Mouse (Mus musculus) embryonic stem cell, embryonic (primary cell): ENCODE measurements around the gene Zyg11a.

Experiments
- CTCF ChIA-PET, 4 experiments: fragments of 300-600 bp in 2 of 4; fragments of 350-600 bp in 2 of 4; sonication (Branson Sonifier 250); formaldehyde crosslinking; loops; one replicate each; lab custom pipeline; 2022; ENCODE audit warnings: inconsistent platforms in 2 of 4; lab: Charles Lee
- POLR2A ChIA-PET, 4 experiments: fragments of 300-600 bp in 2 of 4; fragments of 350-600 bp in 2 of 4; sonication (Branson Sonifier 250); formaldehyde crosslinking; loops; one replicate each; lab custom pipeline; 2022; ENCODE audit warnings: antibody characterized with exemption in 4 of 4, inconsistent platforms in 1 of 4; lab: Charles Lee

The Zyg11a gene

DNA sequence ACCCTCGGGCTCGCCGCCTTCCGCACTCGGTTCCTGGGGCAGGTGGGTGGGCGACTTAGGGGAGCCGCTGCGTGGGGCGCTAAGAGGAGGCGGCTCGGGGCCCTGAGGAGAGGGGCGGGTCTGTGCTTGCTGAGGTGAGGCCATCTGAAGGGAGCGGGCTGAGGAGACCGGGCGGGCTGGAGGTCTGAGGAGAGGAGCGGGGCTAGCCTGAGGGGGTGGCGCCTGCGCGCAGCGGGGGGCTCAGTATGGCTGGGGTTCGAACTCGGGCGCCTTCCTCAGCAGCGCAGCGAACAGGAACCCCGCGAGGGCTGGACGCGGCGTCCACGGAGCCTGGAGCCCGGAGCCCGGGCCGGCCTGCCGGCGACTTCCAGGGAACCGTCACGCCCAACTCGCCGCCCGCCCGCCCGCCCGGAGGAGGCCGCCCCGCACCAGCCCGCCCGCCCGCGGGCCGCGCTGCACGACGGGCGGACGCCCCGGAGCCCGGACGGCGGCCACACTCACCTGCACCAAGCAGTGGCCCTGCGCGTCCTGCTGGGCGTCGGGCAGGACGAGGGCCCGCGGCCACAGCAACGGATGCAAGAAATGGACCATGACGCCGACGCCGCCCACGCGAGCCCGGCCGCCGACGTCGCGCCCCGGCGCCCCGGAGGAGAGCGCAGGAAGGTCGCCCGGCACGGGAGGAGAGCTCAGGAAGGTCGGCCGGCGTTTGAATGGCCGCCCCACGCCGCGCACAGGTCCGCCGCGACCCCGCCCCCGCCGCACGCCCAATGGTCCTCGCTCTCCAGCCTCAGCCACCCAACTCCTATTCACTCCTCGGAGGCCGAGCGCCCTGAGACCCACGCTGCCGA lies at the start of gene Zyg11a:
TSS of gene Zyg11a (minus strand) at position 717 of the 848 bp plus-strand sequence.
- CTCF ChIA-PET = no interaction called here

DNA sequence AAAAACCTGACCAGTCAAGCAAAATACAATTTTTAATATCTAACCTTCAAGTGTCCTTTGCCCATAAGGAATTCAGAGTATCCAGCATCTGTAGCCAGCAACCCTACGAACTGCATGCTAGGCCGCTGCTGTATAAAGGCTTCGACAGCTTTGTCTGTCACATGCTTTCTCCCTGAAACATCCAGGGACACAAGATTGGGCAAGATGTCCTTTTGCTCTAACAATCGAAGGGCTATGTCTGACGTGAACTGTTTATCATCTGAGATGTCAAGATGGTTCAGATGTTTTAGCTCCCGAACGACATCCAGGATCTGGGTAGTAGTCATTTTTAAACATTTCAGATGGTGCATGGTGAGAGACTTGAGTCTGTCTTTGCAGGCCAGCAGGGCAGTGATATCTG lies 47.9 kb upstream of the Zyg11a start:
- ChIA-PET CTCF (no interaction called here), POLR2A (interaction anchor here in 3 of 4 experiments (0.5 to 1.6 kb wide), 7 partner anchors 11 to 422 kb away, joined by 3 to 5 read pairs (median 4); partner anchors contain the start of gene Coa7 (in 1 of the 3))

More for the DNA sequence above, at the start of gene Zyg11a:
- POLR2A ChIA-PET = interaction anchor here in 3 of 4 experiments (0.6 to 3.5 kb wide), 26 partner anchors 8 to 402 kb away, joined by 3 to 21 read pairs (median 4); partner anchors contain the start of genes Coa7 (in 2 of the 3), Zyg11b (in 2 of the 3), 0610037L13Rik (in 1 of the 3) and Cc2d1b (in 1 of the 3)

DNA sequence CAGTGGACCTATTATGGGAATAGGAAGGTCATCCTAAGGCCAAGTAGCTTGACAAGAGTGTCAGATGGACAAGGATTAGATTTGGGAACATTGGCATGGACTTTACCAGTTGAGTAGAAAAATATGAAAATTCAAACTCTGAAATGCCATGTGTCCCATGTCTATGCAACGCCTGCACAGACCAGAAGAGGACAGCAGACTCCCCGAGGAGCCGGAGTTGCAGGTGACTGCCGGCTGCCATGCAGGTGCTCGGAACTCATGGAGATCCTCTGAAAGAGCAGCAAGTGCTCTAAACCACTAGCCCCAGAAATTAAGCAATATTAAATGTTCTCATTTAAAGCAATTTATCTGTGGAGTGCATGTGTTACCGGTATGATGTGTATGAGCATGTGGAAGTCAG lies 35.5 kb upstream of the Zyg11a start:
- POLR2A ChIA-PET = no interaction called here

GRCm38 (mm10) chr4:108250501-108250900 lies 32.7 kb upstream of the Zyg11a start:
- POLR2A ChIA-PET = no interaction called here
- CTCF ChIA-PET = interaction anchor here in 1 of 4 experiments (0.6 kb wide), 1 partner anchor 32 kb away, joined by 3 read pairs; no protein-coding TSS in a partner anchor

More for the DNA sequence above, 35.5 kb upstream of the Zyg11a start:
- CTCF ChIA-PET = interaction anchor here in 1 of 4 experiments (1.5 kb wide), 1 partner anchor 70 kb away, joined by 3 read pairs; no protein-coding TSS in a partner anchor

DNA sequence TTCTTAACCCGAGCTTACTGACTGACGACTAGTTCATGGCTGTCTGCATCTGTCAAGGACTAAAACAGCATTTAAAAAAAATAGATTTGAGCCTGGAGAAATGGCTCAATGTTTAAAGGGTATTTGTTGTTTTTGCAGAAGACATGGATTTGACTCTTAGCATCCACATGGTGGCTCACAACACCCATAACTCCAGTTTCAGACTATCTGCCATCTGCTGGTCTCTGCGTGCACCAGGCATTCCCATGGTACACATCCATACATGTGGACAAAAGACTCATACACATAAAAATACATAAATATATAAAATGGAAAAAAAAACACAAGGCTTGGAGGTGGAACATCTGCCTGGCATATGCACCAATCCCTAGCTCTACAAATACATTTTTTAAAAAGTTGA lies 31.5 kb upstream of the Zyg11a start:
- CTCF ChIA-PET = no interaction called here

DNA sequence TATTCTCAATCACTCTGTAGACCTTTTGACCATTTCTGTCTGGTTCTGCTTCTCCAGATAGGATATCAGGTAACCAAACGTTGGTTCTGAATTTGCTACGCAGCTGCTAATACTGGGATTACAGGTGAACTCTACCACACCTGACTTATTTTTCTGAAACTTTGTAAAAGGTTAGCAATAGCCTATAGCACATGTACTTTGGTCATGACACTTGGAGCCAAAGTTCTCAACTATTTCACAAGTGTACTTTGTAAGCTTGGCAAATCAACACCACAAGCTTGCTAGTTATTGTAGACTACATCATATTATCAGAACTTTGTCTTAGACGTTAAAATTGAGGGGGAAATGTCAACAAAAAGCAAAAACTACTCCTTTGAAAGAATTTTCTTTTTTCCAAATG lies 15.8 kb upstream of the Zyg11a start:
- CTCF ChIA-PET = interaction anchor here in 1 of 4 experiments (0.6 kb wide), 1 partner anchor 22 kb away, joined by 4 read pairs; no protein-coding TSS in a partner anchor
- POLR2A ChIA-PET = interaction anchor here in 3 of 4 experiments (0.6 to 2.1 kb wide), 12 partner anchors 8 to 220 kb away, joined by 3 to 8 read pairs (median 3); no protein-coding TSS in a partner anchor

More for the DNA sequence above, 31.5 kb upstream of the Zyg11a start:
- POLR2A ChIA-PET = interaction anchor here in 1 of 4 experiments (1.3 to 1.4 kb wide), 3 partner anchors 15 to 370 kb away, joined by 3 to 4 read pairs (median 3); partner anchors contain the start of gene Cc2d1b

- POLR2A ChIA-PET = interaction anchor here in 3 of 4 experiments (0.6 to 1.7 kb wide), 8 partner anchors 8 to 99 kb away, joined by 3 to 4 read pairs (median 3); no protein-coding TSS in a partner anchor
Observed at GRCm38 (mm10) chr4:108225341-108225872, 7.6 kb upstream of the Zyg11a start.

DNA sequence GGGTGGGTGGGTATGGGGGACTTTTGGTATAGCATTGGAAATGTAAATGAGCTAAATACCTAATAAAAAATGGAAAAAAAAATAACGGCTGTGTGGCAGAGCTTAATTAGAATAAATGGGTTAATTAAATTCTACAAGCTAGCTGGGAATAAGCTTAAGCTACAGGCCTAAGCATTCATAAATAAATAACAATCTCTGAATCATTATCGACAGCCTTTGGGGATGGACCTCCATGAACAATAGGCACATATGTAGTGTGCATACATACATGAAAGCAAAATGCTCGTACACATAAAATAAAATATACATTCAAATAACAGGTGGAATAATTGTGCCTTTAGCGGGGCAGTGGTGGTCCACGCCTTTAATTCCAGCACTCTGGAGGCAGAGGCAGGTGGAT lies 4.7 kb upstream of the Zyg11a start:
- POLR2A ChIA-PET = interaction anchor here in 2 of 4 experiments (0.7 to 1.7 kb wide), 4 partner anchors 16 to 933 kb away, joined by 3 to 4 read pairs (median 3); partner anchors contain the start of gene Coa7 (in 1 of the 2)
- CTCF ChIA-PET = no interaction called here

More at GRCm38 (mm10) chr4:108225341-108225872, 7.6 kb upstream of the Zyg11a start:
- CTCF ChIA-PET = no interaction called here

GRCm38 (mm10) chr4:108219019-108219418 lies 1.2 kb upstream of the Zyg11a start:
- POLR2A ChIA-PET = interaction anchor here in 3 of 4 experiments (0.6 to 2.6 kb wide), 50 partner anchors 10 to 1279 kb away, joined by 3 to 15 read pairs (median 5); partner anchors contain the start of genes Coa7 (in 2 of the 3), Echdc2 (in 2 of the 3), Gpx7 (in 2 of the 3) and Orc1 (in 2 of the 3)
- CTCF ChIA-PET = interaction anchor here in 3 of 4 experiments (0.6 to 0.8 kb wide), 4 partner anchors 31 to 113 kb away, joined by 3 read pairs; partner anchors contain the start of gene Echdc2 (in 1 of the 3)

DNA sequence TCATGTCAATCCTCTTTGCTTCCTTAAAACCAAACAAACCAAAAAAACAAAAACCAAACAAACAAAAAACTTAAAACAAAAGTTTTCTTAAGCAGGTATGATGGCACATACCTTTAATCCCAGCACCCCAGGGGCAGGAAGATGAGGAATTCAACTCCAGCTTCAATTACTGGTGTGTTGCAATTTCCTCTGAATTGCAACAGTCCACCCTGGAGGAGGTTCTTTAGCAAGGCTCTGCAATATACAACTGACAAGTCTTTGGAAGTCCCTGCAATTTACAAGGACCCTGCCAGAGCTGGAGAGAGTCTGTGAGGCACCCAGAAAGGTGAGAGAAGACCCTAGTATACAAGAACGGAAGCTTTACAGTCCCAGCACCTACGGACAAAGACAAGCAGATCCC lies 4.8 kb downstream of the Zyg11a start:
- CTCF ChIA-PET = interaction anchor here in 1 of 4 experiments (0.6 kb wide), 1 partner anchor 157 kb away, joined by 3 read pairs; no protein-coding TSS in a partner anchor
- POLR2A ChIA-PET = interaction anchor here in 1 of 4 experiments (1.3 to 3.0 kb wide), 2 partner anchors 20 to 26 kb away, joined by 5 to 13 read pairs; no protein-coding TSS in a partner anchor

DNA sequence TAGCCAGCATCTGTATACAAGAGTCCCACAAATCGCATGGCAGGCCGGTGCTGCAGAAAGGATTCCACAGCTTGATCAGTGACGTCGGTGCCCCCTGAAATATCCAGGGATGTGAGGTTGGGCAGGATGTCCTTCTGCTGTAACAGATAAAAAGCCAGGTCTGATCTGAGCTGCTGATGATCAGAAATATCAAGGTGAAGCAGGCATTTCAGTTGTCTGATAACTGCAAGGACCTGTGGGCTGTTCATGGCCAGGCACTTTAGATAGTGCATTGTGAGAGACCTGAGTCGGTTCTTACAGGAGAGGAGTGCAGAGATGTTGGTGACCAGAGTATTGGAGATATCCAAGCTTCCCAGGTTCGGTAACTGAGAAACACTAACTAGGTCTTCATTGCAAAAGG lies 13.2 kb downstream of the Zyg11a start:
- POLR2A ChIA-PET = interaction anchor here in 2 of 4 experiments (0.5 to 5.5 kb wide), 8 partner anchors 11 to 25 kb away, joined by 3 to 38 read pairs (median 3); partner anchors contain the start of gene Zyg11a (in 1 of the 2)
- CTCF ChIA-PET = interaction anchor here in 1 of 4 experiments (0.6 kb wide), 1 partner anchor 67 kb away, joined by 10 read pairs; no protein-coding TSS in a partner anchor

DNA sequence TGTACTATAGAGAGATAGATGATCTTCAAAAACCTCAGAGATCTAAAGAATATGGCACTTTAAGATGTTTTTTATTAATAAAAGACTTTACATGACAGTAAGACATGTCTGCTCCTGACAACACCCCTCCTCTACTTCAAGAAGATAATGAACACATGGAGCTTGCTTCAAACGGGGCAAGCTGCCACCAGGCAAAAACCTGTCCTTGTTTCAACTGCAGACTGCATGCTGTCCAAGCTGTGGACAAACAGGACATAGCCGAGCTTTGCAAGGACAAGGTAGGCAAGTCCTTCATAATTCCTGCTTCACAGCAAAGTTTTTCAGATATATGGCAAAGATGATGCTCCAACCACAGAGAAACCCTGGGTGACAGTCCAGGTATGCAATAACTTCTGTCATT lies 18.6 kb downstream of the Zyg11a start:
- ChIA-PET POLR2A (interaction anchor here in 1 of 4 experiments (0.6 to 2.6 kb wide), 10 partner anchors 9 to 498 kb away, joined by 3 to 13 read pairs (median 4); partner anchors contain the start of gene Zyg11a), CTCF (no interaction called here)

DNA sequence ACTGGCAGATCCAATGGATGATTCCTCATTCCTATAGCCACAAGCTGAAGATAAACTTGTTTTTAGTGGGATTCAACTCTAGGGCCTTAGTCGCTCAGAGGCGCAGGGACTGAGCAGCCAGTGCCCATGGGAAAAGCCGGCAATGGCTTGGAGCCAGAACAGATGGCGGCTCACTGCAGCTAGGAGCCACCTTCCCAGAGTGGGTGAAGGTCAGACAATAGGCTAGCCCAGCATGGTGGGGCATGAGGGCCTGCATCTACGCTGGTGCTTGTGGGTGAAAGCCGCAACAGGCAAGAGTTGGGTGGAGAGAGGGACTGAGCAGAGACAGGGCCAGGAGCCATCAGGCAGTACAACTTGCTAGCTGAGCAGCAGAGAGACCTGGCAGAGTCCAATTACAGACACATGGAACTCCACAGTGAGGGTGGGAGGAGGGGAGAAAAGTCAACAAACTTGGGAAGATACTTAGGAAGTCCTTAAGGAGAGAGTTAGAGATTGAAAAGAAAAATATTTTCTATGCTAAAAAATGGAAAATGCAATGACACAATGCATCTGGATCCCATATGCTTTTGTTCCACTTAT lies 21.5 kb downstream of the Zyg11a start:
- ChIA-PET POLR2A (interaction anchor here in 1 of 4 experiments (0.9 to 4.3 kb wide), 7 partner anchors 12 to 211 kb away, joined by 3 to 34 read pairs (median 4); partner anchors contain the start of gene Echdc2), CTCF (no interaction called here)

GRCm38 (mm10) chr4:108192821-108193323 lies 25.0 kb downstream of the Zyg11a start:
- CTCF ChIA-PET = interaction anchor here in 1 of 4 experiments (0.6 to 1.8 kb wide), 2 partner anchors 74 to 98 kb away, joined by 3 to 4 read pairs; no protein-coding TSS in a partner anchor
- POLR2A ChIA-PET = interaction anchor here in 3 of 4 experiments (0.7 to 5.2 kb wide), 35 partner anchors 9 to 830 kb away, joined by 3 to 62 read pairs (median 5); partner anchors contain the start of genes Zyg11a (in 2 of the 3), Echdc2 (in 1 of the 3), Orc1 (in 1 of the 3) and Prpf38a (in 1 of the 3)

DNA sequence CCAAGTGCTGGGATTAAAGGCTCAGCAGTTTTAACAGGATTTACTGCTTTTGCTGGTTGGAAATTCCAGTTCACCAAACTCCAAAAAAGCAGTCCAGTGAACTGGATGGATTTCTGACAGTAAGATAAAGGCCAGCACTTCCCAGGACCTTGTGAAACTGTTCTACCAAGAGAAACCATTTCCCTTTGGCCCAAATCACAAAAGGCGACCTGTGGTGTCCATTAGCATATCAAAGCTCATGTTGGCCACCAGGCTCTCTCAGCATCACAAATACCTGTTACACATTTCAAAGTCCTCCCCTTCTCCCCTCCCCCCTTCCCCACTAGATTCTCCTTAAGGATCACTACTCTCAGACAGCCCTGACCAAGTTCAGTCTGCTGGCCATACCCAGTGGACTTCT lies 35.6 kb downstream of the Zyg11a start:
- CTCF ChIA-PET = interaction anchor here in 1 of 4 experiments (1.0 kb wide), 1 partner anchor 17 kb away, joined by 4 read pairs; the partner anchor contains the start of gene Echdc2
- POLR2A ChIA-PET = interaction anchor here in 3 of 4 experiments (0.5 to 6.0 kb wide), 17 partner anchors 9 to 293 kb away, joined by 3 to 62 read pairs (median 3); partner anchors contain the start of genes 0610037L13Rik (in 1 of the 3), Coa7 (in 1 of the 3) and Echdc2 (in 1 of the 3)

GRCm38 (mm10) chr4:108168056-108168455 lies 49.8 kb downstream of the Zyg11a start:
- CTCF ChIA-PET = no interaction called here

DNA sequence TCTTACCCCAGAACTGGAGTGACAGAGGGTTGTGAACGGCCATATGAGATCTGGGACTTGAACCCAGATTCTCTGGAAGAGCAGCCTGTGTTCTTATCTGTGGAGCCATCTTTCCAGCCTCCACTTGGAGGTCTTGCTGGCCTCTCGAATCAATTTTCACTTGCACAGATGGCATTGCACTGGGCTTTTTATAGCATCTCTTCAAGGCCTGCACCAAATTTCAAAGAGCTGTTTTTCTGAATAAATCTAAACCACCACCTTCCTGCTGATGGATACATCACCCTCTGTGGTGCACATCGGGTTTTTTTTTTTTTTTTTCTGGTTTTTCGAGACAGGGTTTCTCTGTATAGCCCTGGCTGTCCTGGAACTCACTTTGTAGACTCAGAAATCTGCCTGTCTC lies 51.0 kb downstream of the Zyg11a start:
- ChIA-PET CTCF (interaction anchor here in 1 of 4 experiments (0.6 kb wide), 1 partner anchor 143 kb away, joined by 7 read pairs; no protein-coding TSS in a partner anchor), POLR2A (interaction anchor here in 1 of 4 experiments (0.8 to 0.9 kb wide), 2 partner anchors 15 to 47 kb away, joined by 3 to 6 read pairs; no protein-coding TSS in a partner anchor)

More at GRCm38 (mm10) chr4:108168056-108168455, 49.8 kb downstream of the Zyg11a start:
- POLR2A ChIA-PET = interaction anchor here in 1 of 4 experiments (1.0 to 3.2 kb wide), 3 partner anchors 8 to 12 kb away, joined by 3 to 23 read pairs (median 3); no protein-coding TSS in a partner anchor
